Mouse (Mus musculus) naive thymus-derived CD4-positive, alpha-beta T cell, adult 2 months (primary cell): ENCODE measurements around the gene 4930522H14Rik.

Experiments
- DNase-seq: peaks from one replicate; pipeline ENCODE4 v3.0.0-alpha.2; 2011; ENCODE audit warnings: low read depth

The 4930522H14Rik gene

DNA sequence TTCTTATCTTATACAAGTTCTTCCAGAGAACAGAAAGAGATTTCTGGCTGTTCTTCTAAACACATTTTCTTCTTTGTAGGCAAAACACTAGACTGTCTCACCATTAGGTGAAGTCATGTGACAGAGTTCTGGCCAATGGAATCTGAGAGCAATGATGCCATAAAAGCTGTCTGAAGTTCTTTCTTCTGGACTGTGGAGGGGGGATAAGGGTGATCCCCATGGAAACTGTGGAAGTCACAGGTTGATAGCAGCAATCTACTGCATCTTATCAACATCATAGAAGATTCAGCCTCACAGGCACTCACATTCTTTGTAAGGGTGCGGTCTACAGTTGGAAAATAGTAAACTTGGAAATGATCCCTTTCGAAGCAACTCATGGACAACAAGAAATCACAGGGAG lies at the start of gene 4930522H14Rik:
TSS of gene 4930522H14Rik (minus strand) at position 187 of the 400 bp plus-strand sequence.
- DNase-seq, result no peak

DNA sequence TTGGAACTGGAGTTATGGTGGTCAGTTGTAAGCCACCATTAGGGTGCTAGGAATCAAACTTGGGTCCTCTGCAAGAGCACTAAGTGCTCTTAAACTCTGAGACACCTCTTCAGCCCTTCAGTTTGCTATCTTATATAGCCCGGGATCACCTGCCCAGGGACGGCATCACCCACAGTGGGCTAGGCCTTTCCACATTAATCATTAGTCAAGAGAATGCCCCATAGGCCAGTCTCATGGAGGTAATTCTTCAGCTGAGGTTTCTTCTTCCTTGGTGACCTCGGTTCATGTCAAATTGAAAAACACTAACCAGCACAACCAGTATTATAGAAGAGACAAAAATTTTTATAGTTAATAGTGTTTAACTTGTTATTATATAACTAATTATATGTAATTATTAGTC lies 47.3 kb upstream of the 4930522H14Rik start:
- no peak for DNase-seq

DNA sequence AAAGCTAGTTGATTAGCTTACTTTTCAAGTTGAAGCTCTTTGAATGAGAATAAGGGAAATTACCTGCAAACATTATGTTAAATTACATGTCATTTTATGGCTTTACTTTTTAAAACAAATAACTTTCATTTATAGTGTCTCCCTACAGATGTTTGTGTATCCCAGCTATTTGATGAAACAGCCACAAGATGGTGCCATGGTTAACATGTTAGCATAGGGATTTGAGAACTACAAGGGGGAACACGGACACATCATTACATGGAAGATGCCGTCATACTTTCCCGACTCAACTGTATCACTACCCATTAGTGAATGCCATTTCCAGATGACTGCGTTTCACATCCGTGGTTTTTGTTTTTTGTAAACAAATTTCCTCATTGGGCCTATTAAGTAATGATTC lies 45.8 kb upstream of the 4930522H14Rik start:
- DNase-seq, result peak; percentile 37

DNA sequence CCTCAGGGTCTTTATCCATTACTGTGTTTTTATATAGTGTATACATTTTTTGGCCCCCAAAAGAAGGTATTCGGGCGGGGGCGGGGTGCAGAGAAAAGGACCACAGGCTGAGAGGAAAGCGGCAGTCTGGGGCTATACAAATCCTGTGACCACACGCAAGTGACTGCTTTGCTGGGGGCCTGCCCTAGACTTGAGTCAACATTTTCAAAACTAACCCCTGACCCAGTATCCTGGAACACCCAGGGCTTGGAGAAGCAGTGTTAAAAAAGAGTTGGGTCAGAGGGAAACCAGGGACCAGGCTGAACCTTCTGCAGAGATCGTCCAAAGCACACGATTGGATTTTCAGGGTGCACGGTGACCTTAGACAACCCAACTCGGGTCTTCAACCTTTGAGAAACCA lies 43.7 kb upstream of the 4930522H14Rik start:
- no peak for DNase-seq

DNA sequence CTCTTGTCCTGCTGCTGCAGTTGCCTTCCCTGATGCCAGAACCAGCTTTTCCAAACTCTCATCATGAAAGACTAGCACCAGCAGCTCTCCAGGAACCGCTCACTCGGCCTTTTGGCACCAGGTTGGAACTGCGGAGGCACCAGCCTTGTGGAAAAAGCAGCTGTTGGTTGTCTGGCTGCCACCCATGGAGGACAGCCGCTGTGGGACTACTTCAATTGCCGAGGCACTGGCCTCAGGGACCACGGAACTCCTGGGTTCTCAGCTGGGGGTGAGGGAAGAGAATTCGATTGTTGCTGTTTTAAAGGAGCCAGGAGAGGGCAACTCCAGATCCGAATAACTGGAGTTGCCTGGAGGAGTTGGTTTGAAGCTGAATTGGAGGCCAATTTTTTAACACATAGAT lies 43.2 kb upstream of the 4930522H14Rik start:
- DNase-seq, result no peak

DNA sequence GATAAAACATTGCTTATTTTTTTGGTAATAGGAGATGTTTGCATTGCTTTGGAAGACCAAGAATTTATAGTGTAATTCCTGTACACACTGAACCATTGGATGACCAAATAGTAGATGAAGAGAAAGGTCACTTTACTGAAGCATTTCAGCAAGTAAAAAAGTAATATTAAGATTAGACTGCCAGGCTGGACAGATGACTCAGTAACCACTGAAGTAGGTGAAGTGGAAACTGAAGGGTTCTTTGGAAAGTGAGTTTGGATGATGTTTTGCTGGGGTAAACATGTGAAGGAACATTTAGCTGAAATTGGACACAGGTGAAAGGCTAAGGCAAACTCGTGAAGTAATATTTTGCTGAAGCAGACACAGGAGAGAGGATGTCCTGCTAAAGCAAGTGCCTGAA lies 41.5 kb upstream of the 4930522H14Rik start:
- DNase-seq, result no peak

DNA sequence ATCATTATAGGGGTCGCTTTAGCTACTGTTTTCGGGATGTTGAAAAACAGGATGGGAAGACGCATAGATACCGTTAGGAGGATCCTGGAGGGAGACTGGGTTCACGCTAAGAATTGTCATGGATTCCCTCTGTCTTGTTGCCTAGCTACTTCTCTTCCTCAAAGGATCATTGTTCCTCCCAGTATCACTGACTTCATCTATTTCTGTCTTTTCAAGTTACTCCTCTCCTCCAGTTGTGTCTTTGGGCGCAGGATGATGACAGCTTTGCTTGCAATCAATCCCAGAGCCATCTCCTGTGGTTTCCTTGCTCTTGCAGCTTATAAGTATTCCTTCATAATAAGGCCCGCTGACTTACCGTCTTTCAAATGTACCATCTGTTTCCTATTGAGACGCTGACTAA lies 38.3 kb upstream of the 4930522H14Rik start:
- DNase-seq, result no peak

DNA sequence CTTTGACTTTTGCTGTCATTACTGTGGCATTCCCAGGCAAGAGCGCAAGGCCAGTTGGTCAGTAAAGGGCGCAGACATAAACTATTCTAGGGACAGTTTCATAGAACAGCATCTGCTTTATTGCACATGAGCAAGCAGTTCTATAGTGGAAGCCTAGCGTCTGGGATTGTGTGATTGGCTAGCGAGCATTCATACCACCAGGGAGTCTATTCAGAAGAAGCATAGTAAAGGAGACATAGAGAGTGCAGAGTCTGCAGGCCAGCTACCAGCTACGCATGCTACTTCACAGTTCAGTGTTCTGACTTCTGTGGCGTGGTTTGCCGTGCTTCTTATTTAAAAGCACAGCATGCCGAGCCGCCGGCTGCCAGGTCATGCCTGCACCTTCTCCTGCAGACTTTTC lies 37.9 kb upstream of the 4930522H14Rik start:
- DNase-seq, result no peak

DNA sequence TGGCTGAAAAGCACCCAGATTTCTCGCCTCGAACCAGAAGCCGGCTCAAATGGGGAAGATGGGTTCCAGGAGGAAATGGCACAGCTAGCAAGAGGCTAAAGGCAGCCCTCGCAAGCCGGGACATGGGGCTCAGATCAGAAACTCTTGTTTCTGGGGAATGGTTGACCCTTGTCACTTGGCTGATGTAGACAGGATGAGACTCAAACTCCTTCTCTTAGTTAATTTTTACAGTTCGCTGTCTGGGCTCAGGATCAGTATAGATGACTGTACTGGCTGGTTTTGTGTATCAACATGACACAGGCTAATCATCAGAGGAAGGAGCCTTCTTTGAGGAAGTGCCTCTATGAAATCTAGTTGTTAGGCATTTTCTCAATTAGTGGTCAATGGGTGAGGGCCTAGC lies 33.6 kb upstream of the 4930522H14Rik start:
- no peak for DNase-seq

DNA sequence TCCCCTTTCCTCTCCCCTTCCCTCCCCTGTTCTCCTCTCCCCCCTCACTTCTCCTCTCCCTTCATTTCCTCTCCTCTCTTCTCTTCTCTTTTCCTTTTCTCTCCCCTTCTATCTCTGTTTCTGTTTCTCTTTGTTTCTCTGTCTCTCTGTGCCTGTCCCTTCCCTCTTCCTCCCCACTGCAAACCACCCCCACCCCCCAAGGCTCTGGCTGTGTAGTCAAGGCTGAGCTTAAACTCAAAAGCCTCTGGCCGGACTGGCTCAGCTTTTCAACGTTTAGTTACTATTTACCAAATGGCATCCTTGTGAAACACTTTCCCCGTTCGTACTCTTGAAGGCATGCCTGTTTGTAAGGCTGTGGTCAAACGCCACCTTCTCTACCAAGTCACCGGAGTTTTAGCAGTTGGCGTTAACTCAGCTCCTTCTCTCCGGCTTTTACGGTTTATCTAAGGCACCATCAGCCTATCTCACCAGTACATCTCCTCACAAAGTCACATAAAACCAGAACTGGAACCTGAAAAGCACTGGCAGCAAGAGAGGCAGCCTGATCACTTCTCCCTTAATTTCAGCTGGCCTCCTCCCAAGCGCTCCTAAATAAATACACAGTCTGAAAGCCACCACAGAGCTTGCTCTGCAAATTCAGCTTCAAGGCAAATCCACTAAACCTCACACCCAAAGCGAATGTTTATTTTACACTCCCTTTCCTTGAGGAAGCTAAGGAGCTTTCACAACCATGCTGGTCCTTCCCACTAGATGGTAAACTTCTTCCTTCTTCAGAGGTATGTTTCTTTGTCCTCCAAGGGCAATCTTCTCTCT lies 19.4 kb upstream of the 4930522H14Rik start:
- DNase-seq, result no peak

DNA sequence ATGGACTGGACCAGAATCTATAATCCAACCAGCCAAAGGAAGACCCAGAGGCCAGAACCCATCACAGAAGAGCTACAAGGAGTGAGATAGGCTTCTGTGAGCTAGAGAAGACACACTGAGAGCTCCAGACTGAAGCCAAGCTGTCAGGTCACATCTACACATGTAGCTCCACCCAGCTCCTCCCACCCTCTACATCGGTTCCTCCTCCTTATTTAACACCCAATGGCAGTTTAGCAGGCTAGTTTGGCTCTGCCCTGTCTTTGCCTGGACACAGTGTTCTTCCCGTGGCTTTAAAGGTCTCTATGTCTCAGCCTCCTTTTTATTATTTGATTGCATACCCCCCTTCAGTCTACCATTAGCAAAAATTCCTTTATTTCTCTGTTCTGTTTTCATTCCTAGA lies 16.2 kb upstream of the 4930522H14Rik start:
- DNase-seq, result no peak

DNA sequence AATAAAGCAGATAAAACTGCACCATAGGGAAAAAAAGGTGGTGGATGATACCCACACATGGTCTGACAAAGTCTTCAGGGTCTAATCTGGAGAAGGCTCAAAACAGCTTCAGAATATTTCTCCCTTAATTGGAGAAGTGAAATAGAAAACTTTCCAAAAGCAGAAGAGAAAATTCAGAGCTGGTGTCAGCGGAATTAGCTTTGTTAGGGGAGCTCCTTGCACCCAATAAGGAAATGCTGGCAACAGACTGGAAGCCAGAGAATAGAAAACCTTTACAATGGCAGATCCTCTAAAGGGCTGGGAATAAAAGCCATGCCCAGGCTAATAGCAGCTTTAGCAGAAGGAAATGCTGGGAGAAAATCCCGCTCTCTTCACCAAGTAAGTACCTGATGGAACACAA lies 15.4 kb upstream of the 4930522H14Rik start:
- DNase-seq, result no peak

DNA sequence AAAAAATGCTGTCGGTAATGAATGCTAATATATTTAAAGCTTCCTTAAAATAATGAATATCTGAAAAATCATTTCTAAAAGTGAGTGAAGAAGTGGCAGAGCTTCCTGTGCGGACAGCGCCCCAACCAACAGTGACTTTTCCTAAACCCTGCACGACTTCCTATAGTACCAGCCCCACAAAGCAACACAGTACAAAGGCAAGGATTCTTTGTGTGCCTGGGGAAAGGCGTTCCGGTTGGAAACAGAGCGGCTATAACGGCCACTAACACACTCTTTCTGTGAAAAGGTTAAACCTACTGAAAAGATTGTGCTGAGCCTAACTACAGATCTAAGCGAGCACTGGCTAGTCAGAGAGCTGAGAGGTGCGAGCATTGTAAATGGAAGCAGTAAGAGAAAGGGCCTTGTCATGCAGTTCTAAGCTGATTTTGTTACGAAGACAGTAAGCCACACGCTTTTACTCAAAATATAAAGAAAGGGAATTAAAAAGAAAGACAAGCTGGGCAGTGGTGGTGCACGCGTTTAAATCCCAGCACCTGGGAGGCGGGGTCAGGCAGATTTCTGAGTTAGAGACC lies 766 bp downstream of the 4930522H14Rik start:
- no peak for DNase-seq

DNA sequence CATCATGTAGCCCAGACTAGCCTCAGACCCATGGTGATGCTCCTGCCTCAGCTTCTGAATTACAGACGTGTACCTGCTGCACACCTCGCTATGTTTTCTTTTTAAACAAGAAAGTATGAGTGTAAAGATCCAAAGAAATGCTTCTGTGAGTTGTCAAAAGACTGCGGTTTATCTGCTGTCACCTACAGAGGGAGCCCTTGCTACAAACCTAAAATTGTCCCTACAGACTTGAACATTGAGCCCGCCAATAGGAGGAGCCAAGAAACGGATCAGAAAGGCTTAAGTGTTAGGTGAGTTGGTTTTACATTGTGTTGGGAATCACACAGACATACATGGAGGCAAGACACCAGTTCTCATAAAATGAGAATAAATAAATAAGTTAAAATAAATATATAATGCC lies 26.2 kb downstream of the 4930522H14Rik start:
- peak; percentile 82 for DNase-seq

DNA sequence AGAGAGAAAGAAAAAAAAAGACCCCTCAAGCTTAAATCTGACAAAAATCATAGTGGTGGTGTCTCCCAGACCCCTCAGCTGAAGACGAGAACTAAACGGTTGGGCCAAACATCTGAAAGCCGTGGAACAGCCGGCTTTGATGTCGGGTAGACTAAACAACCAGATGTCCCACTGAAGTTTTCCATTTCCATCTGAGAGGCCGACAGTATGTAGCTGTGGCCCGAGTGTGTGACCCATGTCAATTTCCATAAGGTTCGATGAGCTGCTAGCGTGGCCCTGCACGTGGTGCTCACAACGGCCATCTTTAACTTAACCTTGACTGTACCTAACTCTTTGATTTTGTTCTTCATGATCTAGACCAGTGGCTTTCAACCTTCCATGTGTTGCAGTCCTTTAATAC lies 32.6 kb downstream of the 4930522H14Rik start:
- DNase-seq, result no peak

DNA sequence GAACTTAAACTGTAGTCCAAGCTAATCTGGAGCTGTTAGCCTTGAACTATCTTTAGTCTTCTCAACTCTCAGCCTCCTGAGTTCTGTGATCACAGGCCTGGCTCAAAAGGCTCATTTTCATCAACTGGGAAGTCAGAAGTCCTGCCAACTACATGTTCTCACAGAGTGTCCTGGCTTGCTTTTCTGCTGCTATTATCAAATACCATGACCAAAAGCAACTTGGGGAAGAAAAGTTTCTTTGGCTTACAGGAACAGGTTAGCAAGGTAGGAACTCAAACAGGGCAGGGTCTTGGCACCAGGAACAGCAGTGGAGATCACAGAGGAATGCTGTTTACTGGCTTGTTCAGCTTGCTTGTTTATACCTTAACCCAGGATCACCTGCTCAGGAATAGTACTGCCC lies 37.5 kb downstream of the 4930522H14Rik start:
- DNase-seq, result no peak

DNA sequence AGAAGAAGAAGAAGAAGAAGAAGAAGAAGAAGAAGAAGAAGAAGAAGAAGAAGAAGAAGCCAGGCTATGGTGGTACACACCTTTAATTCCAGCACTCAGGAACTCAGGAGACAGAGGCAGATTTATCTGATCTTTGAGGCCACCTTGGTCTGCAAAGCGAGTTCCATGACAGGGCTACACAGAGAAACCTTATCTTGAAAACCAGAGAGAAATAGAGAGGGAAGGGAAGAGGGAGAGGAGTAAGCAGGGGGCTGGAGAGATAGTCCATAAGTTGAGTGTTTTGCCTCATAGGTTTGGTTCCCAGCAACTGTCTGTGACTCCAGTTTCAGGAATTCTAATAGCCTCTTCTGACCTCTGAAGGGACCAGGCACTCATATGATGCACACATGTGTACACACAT lies 42.3 kb downstream of the 4930522H14Rik start:
- DNase-seq, result no peak

DNA sequence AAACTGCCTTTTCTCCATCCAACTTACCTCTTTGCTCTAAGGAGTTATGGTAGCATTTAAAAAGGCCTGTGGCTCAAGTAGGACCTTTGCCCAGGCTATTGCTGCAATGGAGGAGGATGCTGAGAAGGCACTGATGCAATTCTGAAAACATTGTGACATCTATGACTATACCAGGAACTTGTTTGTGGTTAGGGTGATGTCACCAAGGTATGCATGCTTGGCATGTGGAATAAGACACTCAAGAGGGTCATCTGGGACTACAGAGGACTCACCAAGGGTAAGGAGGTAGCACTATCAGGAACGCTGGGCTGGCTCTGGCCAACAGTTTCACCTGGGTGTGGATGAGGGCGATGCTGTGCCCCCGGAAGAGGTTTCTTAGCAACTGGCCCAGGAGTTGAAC lies 46.5 kb downstream of the 4930522H14Rik start, which contains the start of gene Rnf11:
TSS of gene Rnf11 (minus strand) at position 108 of the 400 bp plus-strand sequence.
- DNase-seq, result no peak

DNA sequence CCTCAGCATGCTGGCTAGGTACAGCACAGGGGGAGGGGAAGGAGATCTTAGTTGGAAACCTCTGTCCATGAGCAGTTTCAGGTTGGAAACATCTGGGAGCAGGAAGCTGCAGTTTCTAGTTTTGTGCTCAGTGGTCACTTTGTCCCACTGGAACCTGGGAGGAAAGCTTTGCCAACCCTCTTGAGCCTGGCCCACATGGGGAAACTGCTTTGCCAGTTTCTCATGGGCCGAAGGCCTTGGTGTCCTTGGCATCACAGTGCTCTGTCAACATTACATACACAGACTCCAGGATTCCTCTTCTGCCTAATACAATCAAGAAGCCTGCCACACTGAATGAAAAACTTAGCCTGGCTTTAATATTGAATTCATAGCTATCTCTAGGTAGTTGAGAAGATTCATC lies 48.4 kb downstream of the 4930522H14Rik start:
- no peak for DNase-seq

DNA sequence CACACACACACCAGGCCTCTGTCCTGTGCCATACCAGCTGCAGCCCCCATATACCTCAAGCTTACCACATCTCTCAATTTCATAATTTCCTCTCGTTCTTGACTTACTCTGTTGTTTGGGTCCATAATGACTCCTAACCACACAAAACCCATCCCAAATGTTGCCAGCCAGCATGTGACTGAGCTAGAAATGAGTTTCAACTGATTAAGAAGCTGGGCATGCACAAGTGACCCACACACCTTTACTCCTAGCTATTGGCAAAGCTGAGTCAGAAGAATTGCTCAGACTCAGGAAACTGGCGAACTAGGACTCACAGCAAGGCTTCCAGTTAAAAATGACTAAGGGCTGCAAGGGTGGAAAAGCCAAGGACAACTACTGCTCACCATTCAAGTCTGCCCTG lies 49.7 kb downstream of the 4930522H14Rik start:
- no peak for DNase-seq

DNA sequence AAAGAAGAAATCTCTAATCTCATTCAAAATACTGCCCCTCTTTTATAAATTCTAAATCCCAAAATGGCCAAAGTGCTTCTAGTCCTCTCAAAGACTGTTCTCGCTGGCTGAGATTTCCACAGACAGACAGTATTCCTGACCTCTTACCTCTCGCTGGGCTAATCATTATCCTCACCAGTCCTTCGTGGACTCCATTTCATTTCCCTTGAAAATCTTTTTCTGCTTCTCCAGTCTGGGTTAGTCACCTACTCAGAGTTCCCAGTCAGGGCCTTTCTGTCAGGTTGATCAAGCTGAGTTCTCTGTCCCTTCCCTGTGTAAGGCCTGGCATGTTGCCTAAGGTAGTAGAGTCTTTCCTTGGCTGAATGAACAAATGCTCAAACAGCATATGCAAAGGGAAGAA lies 53.6 kb downstream of the 4930522H14Rik start:
- peak; percentile 5 for DNase-seq

DNA sequence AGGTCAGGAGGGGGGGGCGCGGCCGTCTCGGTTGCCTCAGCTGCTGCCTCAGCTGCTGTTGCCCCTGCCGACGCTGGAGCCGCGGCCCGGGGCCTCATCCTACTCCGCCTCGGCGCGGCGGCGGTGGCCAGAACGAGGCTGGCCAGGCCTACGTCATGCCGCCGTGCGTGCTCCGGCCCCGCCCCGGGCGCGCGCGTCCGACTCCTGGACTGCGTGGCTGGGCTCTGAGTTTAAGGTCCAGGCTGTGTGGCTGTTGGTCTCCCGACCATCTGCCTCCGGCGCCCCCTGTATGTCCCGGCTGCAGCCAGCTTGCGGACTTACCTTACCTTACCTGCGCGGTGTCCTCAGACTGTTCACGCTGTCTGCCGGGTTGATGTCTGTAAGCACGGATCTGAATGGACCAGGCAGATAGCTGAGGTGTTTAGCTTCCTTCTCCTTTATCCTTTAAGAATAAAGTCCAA lies 54.5 kb downstream of the 4930522H14Rik start:
- DNase-seq, result peak; percentile 72
